Mouse (Mus musculus) kidney, postnatal 10 days (tissue): Measurements from ENCODE around the gene Dhx34.

Source experiments
- DNase-seq: peaks from one replicate; pipeline ENCODE4 v3.0.0; 2021; ENCODE audit warnings: mixed read lengths

Gene Dhx34

GRCm38 (mm10) chr7:16158735-16159134 is 63.1 kb downstream of the Dhx34 start:
- no peak for DNase-seq

GRCm38 (mm10) chr7:16156105-16156714 is 65.6 kb downstream of the Dhx34 start:
- no peak for DNase-seq

GRCm38 (mm10) chr7:16155132-16155872 is 66.5 kb downstream of the Dhx34 start:
- no peak for DNase-seq

GRCm38 (mm10) chr7:16153522-16153921 is 68.3 kb downstream of the Dhx34 start:
- DNase-seq = peak; percentile 63

GRCm38 (mm10) chr7:16150191-16151145 is 71.4 kb downstream of the Dhx34 start:
- DNase-seq = no peak

GRCm38 (mm10) chr7:16149241-16149640 is 72.6 kb downstream of the Dhx34 start:
- no peak for DNase-seq

GRCm38 (mm10) chr7:16147643-16148042 is 74.2 kb downstream of the Dhx34 start:
- peak; percentile 90 for DNase-seq
